ENCODE assay signal across 20 mouse cellular contexts in genomic region chr12:119062931-119063330, GRCm38 (mm10).
DNase-seq lines count a peak whose midpoint lies in the region; TF ChIP-seq lines count a peak whose summit lies in the region.
"Had no signal": no experiment of that assay in that cellular context is flagged by ENCODE, and none has a peak within 500 bp of the region (broad histone marks: within the 10 kb centered on the region; RNA-seq: fewer than 3 reads in every experiment).

No protein-coding gene starts in this region.

- no peaks in the 10 kb centered on the region for H3K36me3 ChIP-seq in kidney, adult 2 months (ENCODE audit: control insufficient read depth, insufficient read depth, low read length)
- H3K36me3 ChIP-seq: embryonic facial prominence, embryonic 12.5 days; embryonic facial prominence, embryonic 15.5 days; hindbrain, embryonic 12.5 days; hindbrain, embryonic 15.5 days had no signal

- WGBS in kidney, adult 2 months, result 52% methylated on average over 2 of the region's 2 CpGs

- intact Hi-C loops in gastrocnemius, postnatal 36 days (cut with DNase I), result no loop called here

- no peak overlapping the region for H3K27ac ChIP-seq in kidney, adult 2 months (ENCODE audit: insufficient read depth, low read depth, low read length)
- H3K27ac ChIP-seq: embryonic facial prominence, embryonic 12.5 days; embryonic facial prominence, embryonic 15.5 days; gastrocnemius, adult 2 months; heart, adult 2 months; hindbrain, embryonic 12.5 days; hindbrain, embryonic 15.5 days had no signal

- peak; percentile 77 for DNase-seq in kidney, adult 2 months
- no peak for DNase-seq in kidney, adult 18-20 months
- DNase-seq in kidney, postnatal 14 days, result peak; percentile 26
- DNase-seq in kidney, postnatal 10 days, result no peak
- DNase-seq in kidney, postnatal 36 days, result peak; percentile 27 to 56
- DNase-seq in gastrocnemius, postnatal 36 days, result no peak
- DNase-seq: adrenal gland, adult 2 months; adrenal gland, postnatal 14 days; cerebellum, adult 11 months; cerebellum, adult 2 months; cerebellum, adult 9-11 months; cerebellum, postnatal 25 days; forebrain, postnatal 0 days; gastrocnemius, adult 2 months; gastrocnemius, postnatal 14 days; heart, adult 2 months had no signal

- no peak for TF ChIP-seq POLR2A in kidney, adult 2 months (IDR thresholded peaks at IDR 0.05; ENCODE audit: low read depth, low read length)

- no peaks in the 10 kb centered on the region; the same call in 1 of the 2 replicates for H3K4me1 ChIP-seq in kidney, adult 2 months (ENCODE audit: control insufficient read depth, insufficient read depth, low read length)
- H3K4me1 ChIP-seq: embryonic facial prominence, embryonic 12.5 days; embryonic facial prominence, embryonic 15.5 days; hindbrain, embryonic 12.5 days; hindbrain, embryonic 15.5 days had no signal

- no peak for TF ChIP-seq CTCF in kidney, adult 2 months (conservative IDR thresholded peaks at IDR 0.05; ENCODE audit: insufficient read depth, insufficient read length, low read depth, low read length)

- H3K27me3 ChIP-seq in kidney, adult 2 months (replicated peaks; ENCODE audit: control insufficient read depth, insufficient read depth, low read length), result no peaks in the 10 kb centered on the region
- H3K27me3 ChIP-seq: embryonic facial prominence, embryonic 12.5 days; embryonic facial prominence, embryonic 15.5 days; hindbrain, embryonic 12.5 days; hindbrain, embryonic 15.5 days had no signal

- H3K4me3 ChIP-seq in kidney, adult 2 months (ENCODE audit: insufficient read depth, low read depth, low read length), result no peak overlapping the region
- H3K4me3 ChIP-seq: embryonic facial prominence, embryonic 12.5 days; embryonic facial prominence, embryonic 15.5 days; gastrocnemius, adult 2 months; heart, adult 2 months; hindbrain, embryonic 12.5 days; hindbrain, embryonic 15.5 days had no signal

Comparison
In these comparisons a context has a peak if more than half of its experiments do, and no peak if none do; other contexts are left out.
1. DNase-seq: peak in kidney, adult 2 months (single experiment), kidney, postnatal 14 days (single experiment) and kidney, postnatal 36 days (2 of 2); none in kidney, adult 18-20 months (single experiment), kidney, postnatal 10 days (single experiment) and gastrocnemius, postnatal 36 days (0 of 2).